Mouse (Mus musculus) gastrocnemius, postnatal 25 days (tissue): Measurements from ENCODE around the gene Scfd1. TPM values are rescaled to one million over a fixed set of nuclear protein-coding genes. Genes with fewer than 3 reads are reported as not detected.
A peak's percentile ranks its signal among the peaks of the same experiment; 100 is the strongest.

ENCODE experiments used
- DNase-seq: peaks from one replicate; pipeline ENCODE4 v3.0.0; 2022
- long read RNA-seq, 2 experiments: library from polyadenylated mRNA; stranded (forward); transcript quantifications; one replicate each; pipeline ENCODE4 v2.0.0; 2021
- total RNA-seq, 2 experiments: library from RNA; stranded (reverse); gene quantifications; 1 replicate in 1 of 2; 2 replicates in 1 of 2; pipeline ENCODE4 v1.2.3; 2021

Scfd1 gene
- 10 to 100 TPM; 15.6 to 17.5 TPM for total RNA-seq
- long read RNA-seq, experiment 1, transcript Scfd1-201 (25 exons, 2,096 nt): major isoform, 11 of 16 reads
- long read RNA-seq, experiment 1, partial matches to known transcripts: 2 of 16 reads
- long read RNA-seq, experiment 1, other reads (novel, unspliced or antisense): 3 of 16 reads
- long read RNA-seq, experiment 2, transcript Scfd1-201 (25 exons, 2,096 nt): major isoform, 16 of 27 reads
- long read RNA-seq, experiment 2, partial matches to known transcripts: 1 of 27 reads
- long read RNA-seq, experiment 2, other reads (novel, unspliced or antisense): 10 of 27 reads

DNA sequence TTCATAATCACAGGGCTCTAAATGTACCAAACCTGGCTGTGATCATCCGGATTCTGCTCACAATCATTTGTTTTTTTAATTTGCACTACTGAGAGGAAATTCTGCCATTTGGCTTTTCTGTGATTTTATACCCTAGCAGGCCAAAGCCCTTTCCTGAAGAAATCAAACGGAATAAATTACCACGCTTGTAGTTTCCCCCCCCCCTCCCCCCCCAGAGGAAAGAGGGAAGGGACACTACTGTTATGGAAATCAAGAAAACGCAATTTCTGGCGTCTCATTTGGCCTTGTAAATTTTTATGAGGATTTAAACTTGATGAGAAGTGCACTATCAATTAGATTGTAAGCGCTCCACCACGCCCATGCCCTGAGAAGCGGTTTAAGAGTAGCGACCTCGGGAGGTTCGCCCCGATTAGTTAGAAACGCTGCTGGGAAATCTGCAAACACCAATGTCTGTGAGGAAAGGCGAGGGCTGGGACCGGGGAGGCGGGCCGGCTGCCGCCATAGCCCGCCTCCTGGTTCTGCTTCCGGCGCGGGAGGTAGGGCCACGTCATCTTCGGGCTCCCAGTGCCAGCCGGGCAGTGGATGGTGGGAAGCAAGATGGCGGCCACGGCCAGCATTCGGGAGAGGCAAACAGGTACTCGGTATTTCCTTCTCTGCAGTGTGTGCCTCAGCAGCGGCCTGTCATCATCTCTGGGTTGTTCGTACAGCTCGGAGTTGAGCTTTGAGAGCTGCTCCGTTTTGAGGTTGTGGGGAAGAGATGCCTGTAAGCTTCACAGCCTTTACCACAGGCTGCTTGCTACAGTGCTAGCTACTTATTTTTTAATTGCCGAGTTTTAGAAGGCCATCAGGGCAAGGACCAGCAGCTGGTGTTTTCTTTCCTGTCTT is at the start of gene Scfd1:
Gene Scfd1 (plus strand): TSS at position 508 of the 885 bp plus-strand sequence.
- DNase-seq: peak; percentile 95

DNA sequence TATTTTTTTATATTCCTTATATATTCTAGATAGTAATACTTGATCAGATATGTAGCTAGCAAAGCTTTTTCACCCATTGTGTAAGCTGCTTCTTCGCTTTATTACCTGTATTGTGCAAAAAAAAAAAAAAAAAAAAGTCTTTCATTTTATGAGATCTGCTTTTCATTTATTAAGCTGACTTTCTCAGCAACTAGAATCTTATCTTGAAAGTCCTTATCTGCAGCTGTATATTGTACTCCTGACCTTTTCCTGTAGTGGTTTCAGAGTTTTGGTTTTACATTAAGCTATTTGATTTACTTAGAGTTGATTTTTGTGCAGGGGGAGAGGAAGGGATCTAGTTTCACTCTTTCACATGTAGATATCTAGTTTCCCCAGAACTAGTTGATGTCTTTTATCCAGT is 40.3 kb upstream of the Scfd1 start:
- DNase-seq: no peak

DNA sequence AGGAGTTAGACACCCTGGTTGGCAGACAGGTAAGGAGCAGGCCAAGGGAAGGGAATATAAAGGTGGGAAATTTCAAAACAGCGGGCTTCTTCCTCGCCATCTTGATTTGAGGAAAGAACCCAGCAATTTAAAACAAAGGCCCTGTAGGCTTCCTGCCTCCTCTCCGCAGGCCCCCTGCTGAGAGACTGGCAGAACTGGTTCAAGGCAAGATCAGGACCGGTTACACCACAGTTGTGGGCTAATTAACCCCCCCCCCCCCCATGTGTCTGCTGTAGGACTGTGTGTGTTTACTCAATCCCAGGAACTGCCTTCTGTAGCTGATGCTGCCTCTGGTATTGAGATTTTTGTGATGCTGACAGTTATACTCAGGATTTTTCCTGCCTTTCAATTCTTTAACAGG is 31.2 kb upstream of the Scfd1 start:
- no peak for DNase-seq

DNA sequence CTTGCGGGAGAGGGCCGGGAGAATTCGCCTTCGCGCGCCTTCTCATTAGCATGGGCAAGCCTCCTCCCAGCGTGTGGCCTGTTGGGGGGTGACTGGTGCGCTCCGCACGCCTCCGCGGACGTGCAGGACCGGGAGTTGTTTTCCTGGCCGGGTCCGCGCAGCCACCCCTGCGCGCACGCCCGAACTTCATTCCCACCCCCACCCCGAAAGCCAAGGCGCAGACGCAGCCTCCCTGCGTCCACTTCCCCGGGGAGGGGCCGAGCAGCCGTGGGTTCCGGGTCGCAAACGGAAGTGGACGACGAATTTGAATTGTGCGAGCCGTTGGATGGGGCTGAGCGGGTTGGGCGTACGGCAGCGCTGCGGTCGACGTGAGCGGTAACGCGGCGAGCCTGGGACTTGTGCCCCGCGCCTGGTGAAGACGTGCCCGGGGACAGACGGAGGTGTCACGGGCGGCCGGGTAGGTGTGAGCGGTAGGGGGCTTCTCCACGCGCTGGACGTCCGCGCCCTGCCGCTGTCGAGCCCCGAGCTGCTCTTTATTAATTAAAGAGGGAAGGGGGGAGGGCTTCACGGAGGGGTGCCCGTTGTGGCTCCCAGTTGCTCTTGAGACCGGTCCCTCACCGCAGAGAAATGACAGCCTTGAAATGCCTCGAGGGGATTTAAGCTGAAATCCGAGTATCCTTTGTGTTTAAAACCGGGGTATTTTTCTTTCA is 29.2 kb upstream of the Scfd1 start, which contains the start of gene G2e3:
Gene G2e3 (plus strand): TSS at position 74 of the 710 bp plus-strand sequence.
- DNase-seq: peak; percentile 90

DNA sequence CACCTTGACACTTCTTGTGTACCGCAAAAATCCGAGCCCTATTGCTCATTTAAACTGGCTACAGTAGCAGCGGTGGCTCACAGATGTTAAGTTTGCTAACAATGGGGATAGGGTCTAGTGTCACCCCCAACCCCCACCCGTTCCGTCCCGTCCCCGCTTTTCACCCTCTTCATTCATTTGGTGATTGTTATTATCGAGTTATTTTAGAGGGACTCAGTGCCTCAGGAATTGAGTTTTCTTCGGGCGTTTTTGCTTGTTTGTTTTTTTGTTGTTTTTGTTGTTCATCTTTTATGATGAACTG is 28.7 kb upstream of the Scfd1 start:
- DNase-seq: no peak

DNA sequence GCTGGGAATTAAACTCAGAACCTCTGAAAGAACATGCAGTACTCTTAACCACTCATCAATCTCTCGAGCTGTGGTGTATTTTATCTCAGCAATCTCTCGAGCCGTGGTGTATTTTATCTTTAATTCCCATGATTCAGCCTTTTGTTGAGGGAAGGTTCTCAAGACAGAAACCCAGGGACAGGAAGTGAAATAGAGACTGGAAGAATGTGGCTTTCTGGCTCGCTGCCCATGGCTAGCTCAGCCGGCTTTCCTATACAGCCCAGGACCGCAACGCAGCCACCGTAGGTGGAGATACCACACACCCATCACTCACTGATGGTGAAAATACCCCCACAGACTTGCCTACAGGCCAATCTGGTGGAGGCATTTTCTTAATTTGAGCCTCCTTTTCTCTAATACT is 22.0 kb upstream of the Scfd1 start:
- DNase-seq: no peak

DNA sequence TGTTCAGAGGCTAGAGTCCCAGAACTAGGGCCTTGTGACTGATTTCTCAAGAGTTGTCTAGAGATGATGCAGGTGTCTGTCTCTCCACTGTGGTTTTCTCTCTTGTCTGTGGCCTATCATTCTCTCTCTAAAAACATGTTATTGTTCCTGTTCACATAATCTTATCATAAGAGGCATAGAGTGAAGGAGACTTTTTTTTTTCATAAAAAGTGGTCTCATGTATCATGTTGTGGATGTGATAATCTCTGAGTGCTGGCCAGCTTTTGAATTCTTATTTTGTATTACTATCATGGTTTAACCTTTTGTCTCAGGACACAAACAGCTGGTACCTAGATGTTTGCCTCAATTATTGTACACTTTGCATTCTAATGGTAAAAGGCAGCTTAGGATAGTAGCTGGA is 16.0 kb upstream of the Scfd1 start:
- DNase-seq: no peak

DNA sequence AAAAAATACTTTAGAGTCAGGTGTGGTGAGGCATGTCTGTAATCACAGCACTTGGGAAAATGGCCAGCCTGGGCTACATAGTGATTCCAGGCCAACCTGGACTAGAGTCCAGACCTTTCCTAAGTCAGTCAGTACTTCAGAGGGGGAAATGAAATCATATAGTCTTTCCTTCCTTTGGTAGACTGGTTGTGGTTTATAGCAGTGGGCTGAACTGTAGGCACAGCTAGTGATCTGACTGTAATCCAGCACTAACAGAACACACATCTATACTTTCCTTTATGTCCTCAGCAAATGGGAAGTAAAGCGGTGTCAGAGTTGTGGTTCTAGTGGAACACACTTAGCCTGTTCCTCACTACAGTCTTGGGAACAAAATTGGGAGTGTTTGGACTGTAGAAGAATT is 14.4 kb upstream of the Scfd1 start:
- DNase-seq: no peak

DNA sequence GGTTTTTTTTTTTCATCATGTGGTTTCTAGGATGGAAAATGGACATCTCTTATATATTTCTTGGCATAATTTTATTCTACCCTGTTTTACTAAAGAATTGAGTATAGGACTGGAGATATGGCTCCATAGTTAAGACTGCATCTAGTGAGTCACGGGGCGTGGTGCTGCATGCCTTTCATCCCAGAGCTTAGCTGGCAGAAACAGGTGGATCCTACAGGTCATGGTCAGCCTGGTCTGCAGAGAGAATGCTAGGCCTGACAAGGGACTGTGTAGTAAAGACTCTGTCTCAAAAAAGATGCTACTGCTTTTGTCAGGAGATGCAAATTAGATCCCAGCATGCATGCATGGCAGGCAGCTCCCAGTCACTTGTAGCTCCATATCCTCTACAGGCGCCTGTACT is 8.8 kb upstream of the Scfd1 start:
- DNase-seq: no peak

DNA sequence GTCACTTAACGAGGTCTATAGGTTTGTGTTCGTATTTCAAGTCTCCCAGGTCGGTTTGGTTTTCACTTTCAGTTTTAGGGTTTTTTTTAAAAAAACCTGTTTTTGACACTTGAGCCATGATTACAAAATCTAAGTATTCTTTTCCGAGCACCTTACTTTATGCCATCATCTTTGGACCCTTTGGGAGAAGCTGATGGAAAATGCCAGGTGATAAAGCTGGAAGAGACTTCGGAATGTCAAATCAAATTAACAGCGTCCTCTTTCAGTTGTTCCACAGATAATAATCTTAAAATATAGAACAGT is 529 bp downstream of the Scfd1 start:
- no peak for DNase-seq

DNA sequence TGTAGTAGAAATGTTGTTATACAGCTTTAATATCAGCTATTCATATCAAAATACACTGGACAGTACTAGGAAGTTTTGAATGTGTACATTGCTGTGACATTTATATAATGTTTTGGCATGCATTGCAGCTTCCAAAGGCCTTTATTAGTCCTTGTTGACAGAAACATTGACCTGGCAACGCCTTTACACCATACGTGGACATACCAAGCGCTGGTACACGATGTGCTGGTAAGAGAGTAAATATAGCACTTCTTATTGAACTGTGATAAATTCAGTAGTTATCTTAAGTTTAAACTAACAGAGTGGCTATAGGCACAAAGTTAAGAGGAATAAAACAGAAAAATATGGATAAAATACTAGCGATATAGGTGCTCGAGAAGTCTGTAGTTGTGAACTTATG is 22.6 kb downstream of the Scfd1 start:
- no peak for DNase-seq

DNA sequence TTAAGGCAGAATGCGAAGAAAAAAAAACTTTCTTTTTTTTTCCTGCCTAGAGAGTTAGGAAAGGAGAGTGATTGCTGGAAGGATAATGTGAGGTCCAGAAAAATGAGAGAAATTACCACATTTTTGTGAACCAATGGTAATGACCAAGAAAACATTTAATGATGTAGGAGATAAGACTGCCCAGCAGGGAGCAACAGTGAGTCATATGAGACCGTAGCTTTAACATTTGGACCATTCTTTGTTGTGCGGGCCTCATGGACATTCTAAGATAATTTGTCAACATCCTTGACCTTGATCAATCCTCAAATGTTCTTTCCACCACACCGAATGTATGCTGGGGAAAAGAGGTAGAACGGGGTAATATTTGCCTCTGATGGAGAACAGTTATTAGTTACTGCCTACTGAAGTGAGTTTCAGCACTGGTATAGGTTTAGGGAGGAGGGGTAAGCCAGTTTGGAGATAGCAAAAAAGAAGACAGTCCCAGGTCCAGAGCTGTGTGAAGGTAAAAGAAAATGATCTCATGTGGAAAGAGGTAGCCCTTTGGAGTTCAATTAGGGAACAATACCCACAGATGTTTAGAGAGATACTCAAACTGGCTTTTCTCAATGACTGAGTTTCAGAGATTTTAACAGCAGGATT is 24.9 kb downstream of the Scfd1 start:
- DNase-seq: no peak

DNA sequence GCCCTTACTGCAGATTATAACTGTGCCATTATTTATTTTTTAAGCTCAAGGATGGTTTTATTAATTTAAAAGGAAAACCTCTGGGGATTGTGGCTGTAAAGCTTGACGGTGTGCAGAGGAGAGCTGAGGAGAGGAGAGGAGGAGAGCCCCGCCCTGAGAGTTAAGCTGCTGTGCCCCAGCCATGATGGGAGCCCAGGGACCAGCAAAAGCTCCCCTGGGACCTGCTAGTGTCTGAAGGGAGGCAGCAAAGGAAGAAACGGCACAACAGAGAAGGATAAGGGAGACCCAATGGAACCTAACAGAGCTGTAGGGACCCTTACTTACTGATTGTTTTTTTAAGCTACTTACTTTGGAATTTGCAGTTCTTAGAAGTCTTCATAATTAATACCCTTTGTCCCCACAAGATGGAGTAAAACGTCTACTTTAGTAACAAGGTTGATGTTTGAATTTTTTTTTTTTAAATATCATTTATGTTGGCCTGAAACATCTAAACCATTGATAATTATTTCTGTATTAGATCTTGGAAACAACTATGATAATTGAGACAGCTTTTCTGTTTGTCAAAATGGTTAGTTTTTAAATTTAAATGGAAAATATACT is 26.8 kb downstream of the Scfd1 start:
- no peak for DNase-seq

DNA sequence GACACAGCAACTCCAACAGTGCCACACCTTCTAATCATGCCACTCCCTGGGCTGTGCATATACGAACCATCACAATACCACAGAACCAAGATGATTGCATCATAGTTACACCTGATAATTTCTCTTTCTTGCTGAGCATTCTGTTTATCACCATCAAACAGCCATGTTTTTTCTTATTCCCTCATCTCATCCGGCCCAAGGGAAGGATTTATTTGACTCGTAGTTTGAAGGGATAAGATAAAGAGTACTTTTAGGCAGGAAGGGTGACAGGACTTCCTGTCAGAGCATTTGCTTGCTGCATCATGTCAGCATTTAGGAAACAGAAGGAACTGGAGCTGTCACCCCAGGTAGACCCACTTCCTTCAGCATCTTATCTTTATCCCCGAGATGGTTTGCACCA is 34.1 kb downstream of the Scfd1 start:
- no peak for DNase-seq

DNA sequence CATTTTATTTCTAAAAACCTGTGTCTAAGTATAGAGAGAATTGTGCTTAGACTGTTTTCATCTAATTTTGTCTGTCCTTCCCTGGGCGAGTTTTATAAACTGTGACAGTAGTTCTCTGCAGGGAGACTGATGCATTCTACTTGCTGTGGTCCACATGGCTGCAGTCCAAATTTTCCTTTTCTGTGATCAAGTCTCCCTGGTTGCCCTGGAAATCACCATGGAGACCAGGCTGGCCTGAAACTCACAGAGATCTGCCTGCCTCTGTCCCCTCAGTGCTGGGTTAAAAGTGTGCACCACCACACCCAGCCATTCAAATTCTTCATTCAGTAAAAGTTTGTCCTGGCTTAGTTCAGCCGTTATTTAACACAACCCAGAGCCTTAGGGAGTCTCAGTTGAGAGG is 60.2 kb downstream of the Scfd1 start:
- DNase-seq: no peak

DNA sequence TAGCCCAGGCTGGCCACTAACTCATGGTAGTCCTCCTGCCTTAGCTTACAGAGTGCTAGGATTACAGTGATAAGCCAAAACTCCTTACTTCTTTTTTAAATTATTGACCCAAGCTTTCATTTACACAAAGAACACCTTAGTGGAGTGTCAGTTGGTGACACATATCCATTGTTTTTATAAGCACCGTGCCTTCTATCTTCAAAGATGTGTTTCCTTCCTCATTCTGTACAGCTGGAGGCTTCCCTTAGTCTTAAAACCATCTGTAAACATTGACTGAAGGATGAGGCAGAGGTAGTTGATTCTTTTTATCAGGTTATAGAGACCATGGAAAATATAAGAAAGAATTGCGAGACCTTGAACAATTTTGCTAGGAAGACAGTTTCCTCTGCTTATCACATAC is 61.0 kb downstream of the Scfd1 start:
- DNase-seq: no peak

DNA sequence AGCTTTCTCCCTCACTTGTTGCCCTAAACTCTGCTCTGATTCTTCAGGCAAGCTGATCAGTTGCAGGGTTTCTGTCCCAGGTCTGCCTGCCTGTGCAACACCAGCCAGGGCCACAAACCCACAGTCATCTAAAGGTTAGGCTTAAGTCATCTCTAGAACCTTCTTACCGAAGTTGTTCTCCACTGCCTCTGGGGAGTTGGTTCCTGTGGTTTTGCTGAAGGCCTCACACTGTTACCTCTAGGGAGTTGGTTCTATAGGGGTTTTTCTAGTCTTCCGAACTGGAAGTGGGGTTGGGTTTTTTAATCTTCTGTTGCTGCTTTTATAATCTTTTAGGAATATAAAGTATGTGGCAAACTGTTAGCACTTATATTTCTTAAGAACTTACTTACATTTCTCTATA is 72.0 kb downstream of the Scfd1 start:
- DNase-seq: no peak

DNA sequence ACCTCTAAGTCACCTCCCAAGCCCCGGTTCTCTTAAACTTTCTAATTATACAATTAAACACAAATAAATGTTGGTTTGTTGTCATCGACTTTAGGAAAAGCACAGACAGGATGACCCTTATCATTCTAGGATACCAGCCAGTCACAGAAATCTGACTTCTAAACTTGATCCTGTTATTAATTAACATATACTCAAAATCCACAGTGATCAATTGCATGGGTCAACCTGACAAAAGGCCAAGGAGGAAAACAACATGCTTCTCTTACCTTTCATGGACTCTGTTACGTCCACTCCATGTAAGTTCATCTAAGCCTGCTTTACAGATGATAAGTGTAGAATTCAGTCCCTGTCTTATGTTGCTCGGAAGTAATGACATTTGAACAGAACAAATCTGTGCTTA is 93.6 kb downstream of the Scfd1 start:
- no peak for DNase-seq

DNA sequence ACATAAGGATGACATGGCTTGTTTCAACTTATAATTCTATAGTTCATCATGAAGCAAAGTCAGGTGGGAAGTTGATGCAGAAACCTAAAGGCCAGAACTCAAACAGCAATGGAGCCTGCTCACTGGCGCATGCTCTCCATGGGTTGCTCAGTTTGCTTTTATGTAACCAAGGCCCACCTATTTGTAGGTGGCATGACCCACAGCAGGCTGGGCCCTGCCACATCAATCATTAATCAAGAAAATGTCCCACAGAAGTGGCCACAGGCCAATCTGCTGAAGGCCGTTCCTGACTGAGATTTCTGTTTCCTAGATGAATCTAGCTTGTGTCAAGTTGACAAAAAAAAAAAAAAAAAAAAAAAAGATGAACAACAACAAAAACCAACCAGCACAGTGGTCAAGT is 103.9 kb downstream of the Scfd1 start:
- no peak for DNase-seq

DNA sequence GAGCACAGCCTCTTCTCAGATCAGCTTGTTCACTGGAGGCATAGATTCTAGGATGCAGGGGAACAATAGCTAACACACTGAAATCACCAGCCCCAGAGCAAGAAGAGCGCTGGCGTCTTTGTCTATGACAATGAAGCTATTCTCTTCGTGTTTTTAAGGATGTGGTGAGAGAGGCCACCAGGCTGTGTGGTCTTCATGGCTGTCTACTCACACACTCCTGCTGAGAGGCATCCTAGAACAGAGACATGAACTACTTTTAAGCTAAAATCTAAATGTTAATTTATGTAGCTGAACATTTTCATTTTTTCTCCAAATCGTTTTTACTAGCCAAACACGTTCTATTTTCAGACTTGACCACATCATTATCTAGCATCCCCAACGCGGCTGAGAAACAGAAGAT is 114.7 kb downstream of the Scfd1 start:
- DNase-seq: no peak

DNA sequence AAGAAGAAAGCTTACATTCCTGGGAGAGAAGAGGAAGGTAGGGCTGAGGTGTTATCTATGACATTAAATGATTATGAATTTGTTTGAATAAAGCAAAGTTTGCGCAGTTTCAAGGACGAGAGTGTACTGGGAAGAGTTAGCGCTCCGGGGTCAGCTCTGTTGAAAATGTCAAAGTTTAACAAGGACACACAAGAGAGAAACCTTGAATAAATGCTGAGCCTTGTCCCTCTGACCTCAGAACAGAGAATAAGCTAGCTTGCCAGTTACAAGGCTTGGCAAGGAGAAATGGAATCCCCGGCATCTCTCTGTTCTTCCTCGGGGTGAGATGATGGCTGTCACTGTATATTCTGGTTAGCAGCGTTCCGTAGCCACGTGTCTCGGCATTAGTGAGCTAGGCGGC is 116.2 kb downstream of the Scfd1 start:
- DNase-seq: no peak

DNA sequence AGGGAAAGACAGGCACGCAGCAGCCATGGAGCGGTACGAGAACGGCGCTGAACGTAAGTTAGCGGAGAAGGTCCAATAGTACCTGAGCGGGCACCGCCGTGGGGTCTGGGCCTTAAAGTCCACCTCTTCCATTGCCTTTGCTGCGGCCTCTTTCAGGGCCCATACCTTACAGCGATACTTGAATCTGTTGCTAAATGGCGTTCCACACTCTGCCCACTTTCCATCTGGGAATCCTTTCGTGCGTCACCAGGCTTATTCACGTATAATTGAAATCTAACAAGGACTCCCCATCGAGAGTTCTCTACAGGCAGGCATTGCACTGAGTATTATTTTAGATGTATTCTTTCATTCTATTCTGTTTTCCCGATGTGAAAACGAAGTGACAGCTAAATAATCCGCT is 117.3 kb downstream of the Scfd1 start:
- no peak for DNase-seq
